Mouse (Mus musculus) mouse trophoblast stem cell (cell line): ENCODE results near the gene Herpud1.

Experiments used
- in situ Hi-C, 2 experiments: fragments of 300-500 bp; cut with MseI, MboI; formaldehyde crosslinking; loops; 2 replicates in 1 of 2; 3 replicates in 1 of 2; pipeline ENCODE4 v1.15.1; 2025

The Herpud1 gene

DNA sequence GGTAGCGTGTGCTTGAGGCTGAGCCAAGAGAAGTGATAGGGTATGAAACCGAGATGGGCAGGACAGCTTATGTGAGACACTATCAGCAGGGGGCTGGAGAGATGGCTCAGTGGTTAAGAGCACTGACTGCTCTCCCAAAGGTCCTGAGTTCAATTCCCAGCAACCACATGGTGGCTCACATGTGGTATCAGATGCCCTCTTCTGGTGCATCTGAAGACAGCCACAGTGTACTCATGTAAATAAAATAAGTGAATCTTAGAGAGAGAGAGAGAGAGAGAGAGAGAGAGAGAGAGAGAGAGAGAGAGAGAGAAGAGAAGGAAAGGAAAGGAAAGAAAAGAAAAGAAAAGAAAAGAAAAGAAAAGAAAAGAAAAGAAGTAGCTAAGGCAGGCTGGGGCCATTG is 13.7 kb downstream of the Herpud1 start:
- in situ Hi-C loops: loop anchor here in 1 of 2 experiments (5.0 kb wide), 1 partner anchor 73 kb away; the partner anchor contains the start of gene Slc12a3

DNA sequence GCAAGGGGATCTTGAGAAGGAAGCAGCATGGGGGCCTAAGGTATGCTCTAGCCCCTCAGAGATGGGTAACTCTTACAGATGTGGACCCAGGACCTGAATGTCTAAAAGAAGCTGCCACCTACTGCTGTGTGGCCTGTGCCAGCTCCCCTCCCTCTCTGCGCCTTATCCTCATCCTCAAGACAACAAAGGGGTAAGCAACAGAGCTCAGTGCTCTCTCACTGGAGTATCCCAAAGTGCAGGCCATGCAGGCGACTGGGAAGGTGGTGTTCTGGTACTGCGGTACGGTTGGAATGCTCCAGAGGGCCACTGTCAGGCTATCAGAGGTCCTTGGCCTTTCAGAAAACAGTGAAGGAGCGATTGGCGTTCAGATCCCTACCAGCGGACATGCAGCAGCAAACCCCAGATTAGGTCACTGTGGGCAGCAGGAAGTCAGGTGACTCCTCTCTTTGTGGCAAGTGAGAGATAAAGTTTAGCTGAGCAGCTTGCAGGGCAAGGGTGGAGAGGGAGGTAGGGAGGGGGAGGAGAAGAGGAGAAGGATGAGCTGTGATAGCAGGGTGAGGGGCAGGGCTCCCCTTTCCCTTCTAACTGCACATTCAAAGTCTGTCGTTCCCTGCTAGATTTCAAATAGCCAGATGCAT is 22.3 kb downstream of the Herpud1 start:
- in situ Hi-C loops: no loop called here

DNA sequence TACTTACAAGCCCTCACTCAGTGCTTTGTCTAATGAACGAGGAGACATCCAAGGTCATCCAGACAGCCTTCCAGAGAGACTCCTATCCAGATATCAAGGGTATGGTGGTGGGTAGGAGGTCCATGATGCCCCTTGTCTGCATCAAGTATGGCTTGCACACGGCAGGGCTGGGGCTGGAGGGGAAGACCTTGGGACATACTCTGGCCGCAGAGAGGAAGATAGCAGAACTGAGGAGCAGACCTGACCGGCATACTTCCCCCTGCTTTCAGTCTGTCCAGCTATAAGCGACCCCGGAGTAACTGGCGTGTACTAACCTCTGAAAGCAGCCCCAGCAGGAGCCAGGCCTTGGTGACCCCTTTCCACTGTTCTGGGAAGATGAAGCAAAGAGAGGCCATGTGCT is 23.3 kb downstream of the Herpud1 start:
- in situ Hi-C loops: no loop called here

DNA sequence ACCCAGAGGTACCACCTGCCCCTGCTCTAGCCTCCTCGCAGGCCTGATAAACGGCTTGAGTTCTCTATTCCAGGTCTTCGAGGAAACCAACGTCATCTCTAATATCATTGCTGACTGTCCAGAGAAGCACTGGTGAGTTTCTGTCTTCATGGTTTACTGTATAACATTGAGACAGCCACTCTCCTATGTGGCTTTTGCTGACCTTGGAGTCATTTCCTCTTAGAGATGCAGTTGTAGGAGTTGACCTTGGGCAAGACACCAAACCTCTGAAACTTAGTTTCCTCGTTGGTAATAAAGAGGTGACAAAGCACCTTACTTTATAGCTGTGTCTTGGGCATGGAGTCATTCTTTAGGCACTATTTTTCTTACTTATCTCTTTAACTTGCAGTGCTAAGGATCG is 26.3 kb downstream of the Herpud1 start:
- in situ Hi-C loops: no loop called here

DNA sequence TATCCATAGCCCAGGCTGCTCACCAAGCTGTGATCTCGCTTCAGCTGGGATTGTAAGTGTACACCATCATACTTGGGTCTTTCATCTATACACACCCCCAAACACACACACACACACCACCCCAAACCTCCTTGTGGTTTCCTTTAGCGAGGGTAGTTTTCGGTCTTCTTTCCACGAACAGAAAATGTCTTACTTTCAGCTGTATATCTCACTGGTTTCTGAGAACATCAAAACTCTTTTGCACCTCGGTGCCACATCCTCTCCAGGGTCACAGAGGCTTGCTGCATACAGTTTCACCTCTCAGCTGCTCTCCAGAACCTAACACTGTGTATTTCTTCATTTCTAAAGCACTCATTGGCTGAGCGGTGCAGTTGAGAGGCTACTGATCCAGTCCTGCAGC is 27.3 kb downstream of the Herpud1 start:
- in situ Hi-C loops: no loop called here

DNA sequence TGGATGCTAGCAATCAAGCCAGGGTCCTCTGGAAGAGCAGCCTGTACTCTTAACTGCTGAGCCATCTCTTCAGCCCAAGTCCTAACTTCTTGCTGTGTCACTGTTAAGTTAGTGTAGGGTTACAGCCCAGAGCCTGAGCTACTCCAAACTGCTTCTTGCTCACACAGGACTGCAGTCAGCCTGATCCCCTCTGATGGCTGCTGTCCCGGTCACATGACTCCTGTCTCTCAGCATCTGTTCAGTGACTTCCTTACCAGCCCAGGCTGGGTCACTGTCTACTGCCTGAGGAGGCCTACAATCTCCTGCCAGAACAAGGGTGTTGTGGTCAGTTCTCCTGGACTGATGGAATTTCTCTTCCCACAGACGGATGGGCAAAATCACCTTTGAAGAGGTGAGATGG is 29.0 kb downstream of the Herpud1 start:
- in situ Hi-C loops: no loop called here

DNA sequence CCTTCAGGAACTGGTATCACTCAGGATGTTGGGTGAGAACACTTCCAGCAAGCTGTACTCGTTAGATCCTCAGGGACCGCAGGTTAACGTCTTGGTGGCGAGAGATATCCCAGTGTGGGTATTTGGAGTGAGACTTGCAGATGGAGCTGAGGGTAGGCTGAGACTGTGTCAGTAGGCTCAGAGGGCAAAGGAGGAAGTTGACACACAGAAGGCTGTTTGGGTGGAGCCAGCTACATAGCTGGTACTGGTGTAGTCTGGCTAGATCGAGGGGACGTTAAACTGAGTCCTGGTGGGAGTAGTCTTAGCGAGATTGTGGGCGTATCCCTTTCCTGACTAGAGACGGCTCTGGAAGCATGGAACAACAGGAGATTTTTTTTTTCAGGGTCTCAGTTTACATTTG is 31.8 kb downstream of the Herpud1 start:
- in situ Hi-C loops: no loop called here

DNA sequence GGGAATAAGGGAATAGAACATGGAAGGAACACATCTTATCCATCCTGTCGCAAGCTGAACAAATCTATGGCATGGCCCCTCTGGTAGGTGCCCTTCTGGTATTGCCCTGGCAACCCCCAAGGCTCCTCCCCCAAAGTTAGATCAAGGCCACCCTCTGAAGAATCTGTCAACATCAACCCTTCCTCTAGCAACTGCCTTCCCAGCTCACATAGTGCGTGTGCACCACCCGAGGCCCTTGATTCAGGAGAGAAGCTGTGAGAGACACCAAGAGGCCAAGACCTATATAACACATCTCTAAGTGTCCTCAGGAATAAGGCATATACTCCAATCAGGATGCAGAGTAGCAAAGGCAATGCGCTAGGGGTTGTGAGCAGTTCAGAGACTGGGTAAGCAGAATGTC is 36.0 kb downstream of the Herpud1 start:
- in situ Hi-C loops: no loop called here

DNA sequence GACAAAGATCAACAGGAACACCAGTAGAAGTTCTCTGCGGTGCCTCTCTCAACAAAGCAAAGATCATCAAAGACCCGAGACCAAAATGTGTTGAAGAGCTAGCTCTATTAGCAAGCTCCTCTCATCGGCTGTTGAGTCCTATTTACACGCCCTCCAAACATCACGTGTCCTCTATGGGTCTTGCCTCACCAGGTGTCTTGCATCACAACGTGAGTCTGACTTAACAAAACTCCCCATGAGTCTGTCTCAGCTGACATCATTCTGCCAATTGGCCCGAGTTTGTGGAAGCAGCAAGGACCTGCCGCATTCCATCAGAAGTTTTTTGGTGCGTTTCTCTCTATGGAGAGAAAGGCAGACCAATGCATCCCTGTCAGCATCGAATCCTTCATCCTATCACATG is 41.7 kb downstream of the Herpud1 start:
- in situ Hi-C loops: no loop called here

DNA sequence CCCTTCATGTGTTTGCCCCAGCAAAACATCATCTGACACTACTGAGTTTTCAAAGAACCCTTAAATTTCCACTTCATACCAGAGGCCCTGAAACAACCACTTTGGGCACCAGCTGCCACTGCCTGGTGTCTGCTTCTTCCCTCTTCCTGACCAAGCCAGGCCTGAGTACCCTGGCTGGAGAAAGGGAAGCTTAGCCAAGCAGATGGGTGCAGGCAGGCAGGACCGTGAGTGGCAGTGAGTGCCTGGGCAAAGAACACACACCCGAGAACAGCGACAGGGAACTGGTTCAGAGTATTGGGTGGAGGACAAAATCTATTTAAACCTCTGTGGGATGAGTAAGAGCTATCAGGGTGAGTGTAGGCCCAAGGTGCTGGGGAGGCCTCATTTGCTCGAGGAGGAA is 42.2 kb downstream of the Herpud1 start:
- in situ Hi-C loops: no loop called here

DNA sequence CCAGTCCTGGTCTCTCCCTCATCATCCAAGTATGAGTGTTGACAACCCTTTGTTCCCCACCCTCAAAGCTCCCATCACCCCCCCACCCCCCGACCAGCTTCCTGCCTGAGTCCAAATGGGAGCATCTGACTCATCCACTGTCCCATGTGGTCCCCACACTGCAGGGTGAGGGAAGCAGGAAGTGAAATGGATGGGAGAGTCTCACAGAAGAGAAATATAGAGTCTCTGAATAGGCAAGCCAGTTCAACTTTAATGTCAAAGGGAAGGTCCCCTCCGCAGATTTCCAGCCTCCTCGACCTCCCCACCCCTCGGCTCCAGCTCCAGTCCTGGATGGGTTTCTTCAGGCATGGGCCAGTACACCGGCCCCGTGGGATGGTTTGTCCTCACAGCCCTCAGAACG is 43.1 kb downstream of the Herpud1 start:
- in situ Hi-C loops: no loop called here

DNA sequence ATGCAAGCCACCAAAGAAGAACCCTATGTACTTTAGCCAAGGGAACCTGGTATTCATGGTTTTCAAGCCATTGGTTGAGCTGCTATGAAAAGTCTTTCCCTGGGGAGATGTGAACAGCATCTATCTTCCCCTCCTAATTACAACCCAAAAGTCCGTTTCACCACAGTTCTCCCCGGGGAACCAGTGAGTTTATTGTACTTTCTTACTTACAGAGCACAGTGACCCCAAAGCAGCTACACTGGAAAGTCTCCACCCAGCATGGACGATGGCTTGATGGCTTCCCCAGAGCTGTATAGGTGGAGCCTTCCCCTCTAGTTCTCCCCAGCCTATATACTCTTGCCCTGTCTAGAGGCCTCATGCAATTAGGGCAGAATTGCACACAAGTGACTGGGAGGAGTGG is 46.0 kb downstream of the Herpud1 start:
- in situ Hi-C loops: no loop called here

DNA sequence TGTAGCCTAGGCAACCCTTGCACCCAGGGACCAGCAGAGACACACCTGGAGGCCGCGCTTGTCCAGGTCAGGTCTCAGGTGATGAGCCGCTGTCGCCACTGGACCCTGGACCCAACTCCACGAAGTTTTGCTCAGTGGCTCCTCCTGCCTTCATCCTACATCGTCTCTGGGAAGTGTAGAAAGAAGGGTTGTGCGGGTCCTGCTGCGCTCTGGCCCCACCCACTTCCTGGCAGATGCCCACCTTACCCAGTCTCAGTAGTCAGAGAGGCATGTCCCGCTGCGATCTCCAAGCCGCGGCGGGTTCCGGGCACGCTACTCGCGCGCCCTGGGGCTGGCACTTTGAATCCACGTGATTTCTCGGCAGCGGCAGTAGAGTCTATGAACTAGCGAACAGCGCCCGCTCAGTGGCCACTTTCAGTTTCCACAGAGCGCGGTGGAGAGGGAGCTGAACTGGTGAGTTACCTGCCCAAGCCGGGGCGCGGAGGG is 47.8 kb downstream of the Herpud1 start, which contains the start of gene Nlrc5:
Gene Nlrc5, plus strand, starts transcription at position 376 of the 486 bp plus-strand sequence.
- in situ Hi-C loops: no loop called here

DNA sequence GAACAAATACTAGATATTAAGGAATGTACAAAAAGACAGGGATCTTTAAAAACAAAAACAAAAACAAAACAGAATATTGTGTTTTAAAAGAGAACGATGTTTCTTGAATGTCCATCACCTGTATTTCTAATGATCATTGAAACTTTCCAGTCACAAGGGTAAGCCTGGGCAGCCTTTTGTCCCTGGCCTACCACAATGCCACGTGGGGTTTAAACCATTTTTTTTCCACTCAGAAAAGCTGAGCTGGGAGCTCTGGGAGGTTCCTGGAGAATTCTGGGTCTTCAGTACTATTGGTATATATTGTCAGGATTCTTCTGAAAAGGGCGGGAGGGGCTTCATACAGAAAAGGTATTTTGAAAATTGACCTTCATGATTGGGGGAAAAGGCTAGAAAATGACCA is 48.7 kb downstream of the Herpud1 start:
- in situ Hi-C loops: no loop called here

DNA sequence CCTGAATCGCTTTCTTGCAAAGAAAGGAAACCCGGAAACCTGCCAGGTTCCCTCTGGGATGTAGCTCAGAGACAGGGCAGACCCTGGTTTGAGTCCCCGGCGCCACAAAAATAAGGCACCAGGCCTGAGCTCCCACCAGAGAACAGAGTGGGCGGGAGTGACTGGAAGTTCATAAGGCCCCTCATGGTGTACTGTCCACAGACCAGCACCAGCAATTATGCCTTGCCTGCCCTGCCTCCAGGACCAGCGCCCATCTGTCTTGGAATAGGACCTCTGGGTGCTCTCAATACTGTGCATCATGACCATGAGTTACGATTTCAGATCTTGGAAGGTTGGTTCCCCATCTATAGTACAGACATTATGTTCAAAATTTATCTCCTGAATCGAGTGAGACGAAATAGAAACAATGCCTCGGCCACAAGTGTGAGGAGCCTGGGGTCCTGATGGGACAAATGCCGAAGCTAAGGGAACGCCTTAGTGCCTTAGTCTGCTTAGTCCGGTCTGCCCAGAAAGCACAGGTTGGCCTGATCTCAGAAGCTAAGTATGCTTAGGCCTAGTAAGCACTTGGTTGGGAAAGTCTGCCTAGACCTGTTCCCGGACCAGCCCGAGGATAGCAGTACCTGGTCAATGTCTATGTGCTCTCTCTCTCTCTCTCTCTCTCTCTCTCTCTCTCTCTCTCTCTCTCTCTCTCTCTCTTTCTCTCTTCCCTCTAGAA is 49.3 kb downstream of the Herpud1 start:
- in situ Hi-C loops: no loop called here

DNA sequence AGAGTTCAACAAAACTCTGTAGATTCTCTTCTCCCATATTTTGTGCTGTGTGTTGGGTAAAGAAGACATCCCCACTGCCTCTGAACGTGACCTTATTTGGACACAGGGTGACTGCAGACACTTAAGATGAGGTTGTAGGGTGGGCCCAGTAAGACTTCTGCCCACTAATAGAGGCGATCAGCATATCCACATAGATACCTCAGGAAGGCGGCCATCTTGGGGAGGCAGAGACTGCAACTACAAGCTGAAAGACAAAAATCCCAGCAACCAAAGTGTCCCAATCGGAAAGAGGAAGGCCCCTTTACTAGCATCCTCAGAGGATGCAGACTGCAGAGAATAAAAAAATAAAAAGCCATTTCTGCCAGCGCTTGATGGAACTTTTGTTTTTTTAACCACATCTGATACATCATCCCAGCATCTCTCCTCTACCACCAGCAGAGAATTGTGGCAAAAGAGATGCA is 49.9 kb downstream of the Herpud1 start:
- in situ Hi-C loops: no loop called here

DNA sequence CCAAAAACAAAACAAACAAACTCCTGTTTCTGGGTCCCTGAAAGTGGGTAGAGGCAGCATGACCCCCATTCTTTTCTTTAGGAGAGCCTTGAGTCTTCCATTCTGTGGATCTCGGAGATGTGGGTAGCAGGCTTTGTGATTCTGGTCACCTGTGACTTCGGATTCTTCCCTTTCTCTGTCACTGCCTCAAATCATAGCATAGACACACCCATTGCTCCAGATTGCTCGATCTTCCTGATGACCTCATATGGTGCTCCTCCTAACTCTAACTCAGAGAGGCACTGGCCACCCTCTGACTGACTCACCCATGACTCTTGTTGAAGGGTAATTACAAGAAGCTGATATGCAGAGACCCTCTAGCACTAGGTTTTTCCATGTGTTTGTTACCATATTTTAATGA is 50.7 kb downstream of the Herpud1 start:
- in situ Hi-C loops: no loop called here

DNA sequence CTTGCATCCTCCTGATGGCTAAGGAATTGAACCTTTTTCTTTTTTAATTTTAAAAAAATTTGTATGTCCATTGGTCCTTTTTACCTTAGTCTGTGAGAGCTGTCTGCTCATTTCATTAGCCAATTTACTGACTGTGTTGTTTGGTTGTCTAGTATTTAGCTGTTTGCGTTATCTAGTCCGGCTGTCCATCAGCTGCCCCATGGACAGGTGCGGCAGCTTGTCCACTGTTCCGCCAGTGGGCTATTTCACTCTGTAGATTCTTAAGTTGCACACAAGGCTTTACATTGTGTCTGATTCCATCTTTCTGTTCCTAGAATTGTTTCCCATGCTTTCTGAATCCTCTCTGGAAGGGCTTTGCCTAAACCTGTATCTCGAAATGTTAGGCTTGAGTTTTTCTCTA is 52.4 kb downstream of the Herpud1 start:
- in situ Hi-C loops: no loop called here

DNA sequence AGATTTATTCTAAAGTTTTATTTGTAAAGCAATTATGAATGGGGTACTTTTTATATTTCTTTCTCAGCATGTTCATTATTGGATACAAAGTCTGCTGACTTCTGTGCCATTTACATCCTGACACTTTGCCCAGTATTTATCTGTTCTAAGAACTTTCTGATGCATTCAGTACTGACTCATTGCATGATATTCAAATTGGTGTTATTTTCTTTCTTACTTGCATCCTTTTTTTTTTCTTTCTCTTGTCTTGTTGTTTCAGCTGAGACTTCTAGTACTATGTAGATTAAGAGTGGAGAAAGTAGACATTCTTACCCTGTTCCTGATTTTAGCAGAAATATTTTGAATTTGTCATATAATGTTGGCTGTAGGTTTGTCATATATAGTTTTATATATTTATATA is 53.5 kb downstream of the Herpud1 start:
- in situ Hi-C loops: no loop called here

DNA sequence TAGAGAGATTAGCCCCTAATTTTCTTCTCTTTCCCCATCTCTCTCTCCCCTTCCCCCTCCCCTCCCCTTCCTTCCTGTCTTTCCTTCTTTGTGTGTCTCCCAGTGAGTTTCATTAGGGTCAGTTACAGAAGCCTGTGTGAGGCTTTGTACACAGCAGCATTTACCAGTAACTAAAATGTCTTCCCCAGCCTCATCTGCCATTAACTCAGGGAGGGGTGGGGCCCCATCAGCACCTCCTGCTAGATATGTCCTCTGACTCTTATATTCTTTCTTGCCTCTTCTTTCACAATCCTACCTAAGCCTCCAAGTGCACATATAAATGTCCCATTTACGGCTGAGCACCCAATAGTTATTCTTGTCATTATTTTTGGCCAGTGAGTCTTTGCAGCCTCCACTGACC is 54.2 kb downstream of the Herpud1 start:
- in situ Hi-C loops: no loop called here

DNA sequence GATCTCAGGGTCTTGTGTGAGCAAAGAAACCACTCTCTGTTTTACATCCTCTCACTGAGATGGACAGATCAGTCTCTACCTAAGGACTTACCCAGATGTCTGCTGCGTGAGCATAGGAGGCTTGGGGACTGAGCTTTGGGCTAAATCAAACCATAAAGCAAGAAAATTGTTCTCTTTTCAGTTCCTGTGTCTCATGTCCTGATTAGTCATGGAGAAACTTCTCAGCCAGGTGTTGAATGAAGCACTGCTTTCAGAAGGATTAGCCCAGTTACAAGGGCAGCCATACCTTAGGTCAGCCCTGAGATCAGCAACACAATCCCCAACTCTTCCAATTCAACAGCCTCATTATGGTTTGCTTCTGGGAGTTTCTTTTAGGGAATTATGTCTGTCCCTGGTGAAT is 55.4 kb downstream of the Herpud1 start:
- in situ Hi-C loops: no loop called here

DNA sequence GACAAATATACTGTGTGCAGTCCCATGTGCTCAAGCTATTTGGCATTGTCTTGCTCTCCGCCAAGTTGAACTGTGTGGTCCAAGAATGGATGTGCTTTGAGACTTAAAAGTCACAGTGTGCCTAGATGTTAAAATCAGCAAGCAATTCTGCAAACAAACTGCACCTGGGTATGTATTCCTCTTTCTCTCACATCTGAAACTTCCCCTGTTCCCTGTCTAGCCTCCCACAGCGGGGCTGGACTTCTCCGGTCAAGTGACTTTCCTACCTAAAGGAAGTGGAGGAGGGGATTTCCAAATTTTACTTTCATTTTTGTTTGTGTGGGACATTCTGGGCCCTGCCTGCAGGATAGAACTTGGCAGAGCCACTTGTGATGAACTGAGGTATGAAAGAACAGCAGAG is 56.9 kb downstream of the Herpud1 start:
- in situ Hi-C loops: no loop called here

DNA sequence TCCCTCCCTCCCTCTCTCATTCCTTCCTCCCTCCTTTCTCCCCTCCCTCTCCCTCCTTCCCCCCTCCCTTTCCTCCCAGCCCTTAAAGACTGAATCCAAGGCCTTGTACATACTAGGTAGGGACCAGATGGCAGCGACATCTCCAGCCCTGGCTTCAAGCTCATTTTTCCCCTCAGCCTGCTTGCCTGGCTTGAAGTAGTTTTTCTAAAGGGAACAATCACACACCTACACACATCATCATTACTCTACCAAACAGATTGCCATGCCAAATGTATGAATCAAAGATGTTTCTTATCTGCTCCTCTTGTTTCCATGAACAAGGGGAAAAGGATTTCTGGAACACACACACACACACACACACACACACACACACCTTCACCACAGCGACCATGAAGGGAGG is 58.2 kb downstream of the Herpud1 start:
- in situ Hi-C loops: no loop called here
